8 mouse cellular contexts compared by ENCODE assay signal in the genomic region with DNA sequence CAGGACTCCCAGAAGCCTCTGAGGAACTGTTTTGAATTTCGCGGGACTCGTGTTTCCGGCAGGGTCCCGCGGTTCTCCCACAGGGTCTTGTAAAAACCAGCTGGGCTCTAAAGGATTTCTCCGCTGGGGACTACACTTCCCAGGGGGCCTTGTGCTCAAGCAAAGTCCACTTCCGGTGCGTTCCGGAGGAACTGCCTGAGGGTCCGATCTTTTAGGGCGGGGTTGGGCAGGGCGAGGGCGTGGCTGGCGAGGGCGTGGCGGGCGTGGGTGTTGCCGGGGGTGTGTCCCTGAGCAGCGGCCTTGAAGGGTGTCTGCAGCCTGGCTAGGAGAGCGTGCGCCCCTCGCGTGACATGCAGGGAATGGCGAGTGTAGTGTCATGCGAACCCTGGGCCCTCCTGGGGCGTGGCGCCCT. TPM values are rescaled to one million over a fixed set of nuclear protein-coding genes. Genes with fewer than 3 reads are reported as not detected.
DNase-seq lines count a peak whose midpoint lies in the region; ATAC-seq and TF ChIP-seq lines count a peak whose summit lies in the region.

A gene (plus strand): TSS at position 252 of the 412 bp plus-strand sequence.

- intact Hi-C loops in heart, postnatal 36 days (cut with DNase I), result loop anchor here (1.0 to 10.0 kb wide), 4 partner anchors 16 to 208 kb away; a partner anchor contains a TSS

- 0 out of 4 replicates have a peak, but pooled peaks cover 0 to 2% of the 10 kb centered on the region in 2 experiments for H3K4me1 ChIP-seq in ES-E14 (ENCODE audit: control insufficient read depth in 2 of 2, insufficient read depth in 2 of 2, low read length in 2 of 2, poor library complexity in 1 of 2)
- H3K4me1 ChIP-seq in forebrain, embryonic 15.5 days, result peaks cover 22% of the 10 kb centered on the region
- 0 out of 2 replicates have a peak, but pooled peaks cover 7% of the 10 kb centered on the region for H3K4me1 ChIP-seq in lung, embryonic 14.5 days (ENCODE audit: insufficient read depth)
- H3K4me1 ChIP-seq in olfactory bulb, adult 2 months (ENCODE audit: control insufficient read depth, insufficient read depth, low read length), result no peaks in the 10 kb centered on the region; the same call in 1 of the 2 replicates
- peaks cover 10% of the 10 kb centered on the region for H3K4me1 ChIP-seq in thymus, adult 2 months (replicated peaks; ENCODE audit: control insufficient read depth, insufficient read depth, low read length)

- H3K9me3 ChIP-seq in ES-E14 (ENCODE audit: control insufficient read depth, insufficient read depth, low read depth, low read length), result no peaks in the 10 kb centered on the region
- H3K9me3 ChIP-seq in forebrain, embryonic 15.5 days, result no peaks in the 10 kb centered on the region
- no peaks in the 10 kb centered on the region for H3K9me3 ChIP-seq in lung, embryonic 14.5 days (ENCODE audit: low read depth, low read length)

- TF ChIP-seq CTCF in layer of hippocampus, adult 2 months (conservative IDR thresholded peaks at IDR 0.05), result no peak
- peak; percentile 51 for TF ChIP-seq CTCF in lung, embryonic 14.5 days (IDR thresholded peaks at IDR 0.05; ENCODE audit: low read depth)
- TF ChIP-seq CTCF in olfactory bulb, adult 2 months (IDR thresholded peaks at IDR 0.05; ENCODE audit: insufficient read depth, low read depth, low read length), result no peak
- peak; percentile 44; the same call in 1 of the 2 replicates for TF ChIP-seq CTCF in thymus, adult 2 months (IDR thresholded peaks at IDR 0.05; ENCODE audit: borderline replicate concordance, control insufficient read depth, extremely low read depth, insufficient read depth, low read length, poor library complexity)

- H3K4me2 ChIP-seq in forebrain, embryonic 15.5 days (replicated peaks), result peak within 1 kb of the TSS; percentile 86
- H3K4me2 ChIP-seq in lung, embryonic 14.5 days, result peak within 1 kb of the TSS; percentile 84

- DNase-seq in ES-E14 (ENCODE audit: low read depth, low spot score), result peak; percentile 94
- DNase-seq in cerebellum, adult 11-12 months, result peak; percentile 91
- peak; percentile 90 to 92 for DNase-seq in heart, postnatal 36 days
- peak; percentile 92 to 93 for DNase-seq in layer of hippocampus, adult 2 months (ENCODE audit: low spot score in 2 of 2)
- DNase-seq in lung, embryonic 14.5 days, result peak; percentile 98
- DNase-seq in thymus, adult 2 months, result peak; percentile 92

- WGBS in forebrain, embryonic 15.5 days, result under 1% methylated on average over 28 of the region's 28 CpGs
- under 1% methylated on average over 28 of the region's 28 CpGs for WGBS in lung, embryonic 14.5 days
- WGBS in olfactory bulb, adult 2 months, result under 1% methylated on average over 28 of the region's 28 CpGs
- WGBS in thymus, adult 2 months, result under 1% methylated on average over 28 of the region's 28 CpGs

- peak; percentile 97 for ATAC-seq in forebrain, embryonic 15.5 days (replicated peaks)
- peak; percentile 98 for ATAC-seq in lung, embryonic 14.5 days (ENCODE audit: insufficient read depth)

- in situ Hi-C loops in ES-E14 (cut with MboI; ENCODE audit: low sequenced_read_pairs in 2 of 2, unreplicated experiment in 2 of 2), result no loop called here

- peak within 1 kb of the TSS; percentile 74 for H3K9ac ChIP-seq in ES-E14 (ENCODE audit: insufficient read depth, low read depth, low read length, poor library complexity, severe bottlenecking)
- peak within 1 kb of the TSS; percentile 72 for H3K9ac ChIP-seq in forebrain, embryonic 15.5 days (replicated peaks)
- peak within 1 kb of the TSS; percentile 64 for H3K9ac ChIP-seq in lung, embryonic 14.5 days

- H3K27me3 ChIP-seq in forebrain, embryonic 15.5 days, result no peaks in the 10 kb centered on the region
- no peaks in the 10 kb centered on the region for H3K27me3 ChIP-seq in lung, embryonic 14.5 days (ENCODE audit: insufficient read depth, low read length)
- no peaks in the 10 kb centered on the region for H3K27me3 ChIP-seq in thymus, adult 2 months (ENCODE audit: control insufficient read depth, insufficient read depth, low read length)

- no peak within 1 kb of the TSS for H3K27ac ChIP-seq in ES-E14 (ENCODE audit: insufficient read depth, low read depth, low read length, poor library complexity, severe bottlenecking)
- peak within 1 kb of the TSS; percentile 39; the same call in 1 of the 2 replicates for H3K27ac ChIP-seq in forebrain, embryonic 15.5 days (replicated peaks)
- H3K27ac ChIP-seq in layer of hippocampus, adult 2 months, result peak within 1 kb of the TSS; percentile 28; the same call in 1 of the 2 replicates
- H3K27ac ChIP-seq in lung, embryonic 14.5 days (ENCODE audit: low read depth), result no peak within 1 kb of the TSS; the same call in 1 of the 2 replicates
- H3K27ac ChIP-seq in olfactory bulb, adult 2 months (ENCODE audit: insufficient read depth, low read depth, low read length), result no peak within 1 kb of the TSS
- no peak within 1 kb of the TSS for H3K27ac ChIP-seq in thymus, adult 2 months (ENCODE audit: control insufficient read depth, insufficient read depth, low read length)

- H3K4me3 ChIP-seq in ES-E14 (ENCODE audit: insufficient read depth in 1 of 2, low read depth in 1 of 2, low read length in 2 of 2, poor library complexity in 1 of 2, severe bottlenecking in 1 of 2), result peak within 1 kb of the TSS; percentile 63 to 81
- peak within 1 kb of the TSS; percentile 78 for H3K4me3 ChIP-seq in forebrain, embryonic 15.5 days
- peak within 1 kb of the TSS; percentile 84 for H3K4me3 ChIP-seq in layer of hippocampus, adult 2 months
- H3K4me3 ChIP-seq in lung, embryonic 14.5 days (ENCODE audit: low read depth, low read length), result peak within 1 kb of the TSS; percentile 62
- peak within 1 kb of the TSS; percentile 80 for H3K4me3 ChIP-seq in olfactory bulb, adult 2 months (ENCODE audit: insufficient read depth, low read depth, low read length)
- peak within 1 kb of the TSS; percentile 50 for H3K4me3 ChIP-seq in thymus, adult 2 months (ENCODE audit: control insufficient read depth, insufficient read depth, low read length)

- no peaks in the 10 kb centered on the region for H3K36me3 ChIP-seq in ES-E14 (ENCODE audit: control insufficient read depth, insufficient read depth, low read length, poor library complexity, severe bottlenecking)
- peaks cover 10% of the 10 kb centered on the region; the same call in 1 of the 2 replicates for H3K36me3 ChIP-seq in forebrain, embryonic 15.5 days
- no peaks in the 10 kb centered on the region for H3K36me3 ChIP-seq in lung, embryonic 14.5 days (ENCODE audit: insufficient read depth)
- no peaks in the 10 kb centered on the region for H3K36me3 ChIP-seq in thymus, adult 2 months (ENCODE audit: control insufficient read depth, insufficient read depth, low read length)

- TF ChIP-seq POLR2A in olfactory bulb, adult 2 months (IDR thresholded peaks at IDR 0.05; ENCODE audit: insufficient read depth, low read depth, low read length), result no peak
- no peak; the same call in 1 of the 2 replicates for TF ChIP-seq POLR2A in thymus, adult 2 months (IDR thresholded peaks at IDR 0.05; ENCODE audit: control insufficient read depth, extremely low read depth, insufficient read depth, low read length, poor library complexity)

TF ChIP-seq in ES-E14, 5 proteins besides CTCF, POLR2A, EP300 and RAD21:
- TF ChIP-seq HCFC1 (IDR thresholded peaks at IDR 0.05; ENCODE audit: borderline replicate concordance, insufficient read depth, low read length) (peak; percentile 97), ZNF384 (IDR thresholded peaks at IDR 0.05; ENCODE audit: low read depth, low read length) (no peak)

RNA-seq across cellular contexts. Expression of the gene that starts here (rescaled TPM):
- total RNA-seq in ES-E14 (2012; rRNA removed), result 5.6 and 7.7 TPM in 2 replicates
- polyA plus RNA-seq in forebrain, embryonic 15.5 days (2015; fragmentation: Nextera tagmentation; extraction: Ambion mirVana), result 21.5 and 23.3 TPM in 2 replicates
- total RNA-seq in heart, postnatal 36 days (2021), result 1 to 10 TPM; 2.9 to 3.1 TPM
- total RNA-seq in layer of hippocampus, adult 2 months (2021), result 1 to 10 TPM; 6.7 to 9.6 TPM
- polyA plus RNA-seq in lung, embryonic 14.5 days (2014; fragmentation: Nextera tagmentation; extraction: Ambion mirVana), result 9.6 and 11.9 TPM in 2 replicates
- polyA plus RNA-seq in olfactory bulb, adult 2 months (2012; ENCODE audit: insufficient read depth, insufficient read length, low replicate concordance, missing spikeins), result not detected in 2 replicates
- polyA plus RNA-seq in thymus, adult 2 months (2012; rRNA removed), result 1.4 and 2.4 TPM in 2 replicates

Comparison
In these comparisons a context has a peak if more than half of its experiments do, and no peak if none do; other contexts are left out.
1. H3K27ac ChIP-seq: peak in forebrain, embryonic 15.5 days (single experiment) and layer of hippocampus, adult 2 months (single experiment); none in ES-E14 (single experiment), lung, embryonic 14.5 days (single experiment), olfactory bulb, adult 2 months (single experiment) and thymus, adult 2 months (single experiment).
2. CTCF ChIP-seq: peak in lung, embryonic 14.5 days (single experiment) and thymus, adult 2 months (single experiment); none in layer of hippocampus, adult 2 months (single experiment) and olfactory bulb, adult 2 months (single experiment).
3. Peak in every context shown above with its lines, with median percentiles within 50 percentile points of each other: DNase-seq, H3K4me3 ChIP-seq and H3K9ac ChIP-seq.